Mouse (Mus musculus) inflammation-experienced regulatory T-cells, adult 6 months (primary cell): ENCODE measurements at regions not wholly inside any gene's neighbourhood (a gene's known extent, or its start where the extent isn't known, plus 50 kb on each side); places are given as distances from the start of the nearest gene placed in this dataset.

Source experiments
- ATAC-seq: one replicate; pipeline ENCODE4 v1.8.0; 2017

DNA sequence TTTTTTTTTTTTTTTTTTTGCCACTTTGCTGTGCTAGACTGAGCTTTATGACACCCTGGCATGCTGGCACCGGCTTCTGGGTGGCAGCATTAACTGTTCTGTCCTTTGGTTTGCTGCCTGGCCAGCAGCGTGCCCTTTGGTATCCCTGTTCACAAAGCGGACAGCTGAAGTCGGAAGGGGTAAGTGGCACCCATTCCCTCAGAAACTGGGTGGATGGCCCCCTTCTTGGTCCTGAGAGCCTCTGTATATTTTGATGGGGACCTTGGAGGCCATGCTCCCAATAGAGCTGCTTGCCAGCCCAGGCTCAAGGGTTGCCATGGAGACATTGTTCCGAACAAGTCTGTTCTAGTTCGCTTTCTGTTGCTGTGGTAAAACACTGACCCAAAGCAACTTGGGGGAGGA, 143.9 kb upstream of the Tle3 start:
- no peak for ATAC-seq

- no peak for ATAC-seq
These were observed 141.9 kb upstream of the Tle3 start for GRCm38 (mm10) chr9:61230306-61230705.

- no peak for ATAC-seq
These were observed 139.5 kb upstream of the Tle3 start for GRCm38 (mm10) chr9:61232630-61233029.

GRCm38 (mm10) chr9:61233251-61233650, 138.9 kb upstream of the Tle3 start:
- ATAC-seq = no peak

DNA sequence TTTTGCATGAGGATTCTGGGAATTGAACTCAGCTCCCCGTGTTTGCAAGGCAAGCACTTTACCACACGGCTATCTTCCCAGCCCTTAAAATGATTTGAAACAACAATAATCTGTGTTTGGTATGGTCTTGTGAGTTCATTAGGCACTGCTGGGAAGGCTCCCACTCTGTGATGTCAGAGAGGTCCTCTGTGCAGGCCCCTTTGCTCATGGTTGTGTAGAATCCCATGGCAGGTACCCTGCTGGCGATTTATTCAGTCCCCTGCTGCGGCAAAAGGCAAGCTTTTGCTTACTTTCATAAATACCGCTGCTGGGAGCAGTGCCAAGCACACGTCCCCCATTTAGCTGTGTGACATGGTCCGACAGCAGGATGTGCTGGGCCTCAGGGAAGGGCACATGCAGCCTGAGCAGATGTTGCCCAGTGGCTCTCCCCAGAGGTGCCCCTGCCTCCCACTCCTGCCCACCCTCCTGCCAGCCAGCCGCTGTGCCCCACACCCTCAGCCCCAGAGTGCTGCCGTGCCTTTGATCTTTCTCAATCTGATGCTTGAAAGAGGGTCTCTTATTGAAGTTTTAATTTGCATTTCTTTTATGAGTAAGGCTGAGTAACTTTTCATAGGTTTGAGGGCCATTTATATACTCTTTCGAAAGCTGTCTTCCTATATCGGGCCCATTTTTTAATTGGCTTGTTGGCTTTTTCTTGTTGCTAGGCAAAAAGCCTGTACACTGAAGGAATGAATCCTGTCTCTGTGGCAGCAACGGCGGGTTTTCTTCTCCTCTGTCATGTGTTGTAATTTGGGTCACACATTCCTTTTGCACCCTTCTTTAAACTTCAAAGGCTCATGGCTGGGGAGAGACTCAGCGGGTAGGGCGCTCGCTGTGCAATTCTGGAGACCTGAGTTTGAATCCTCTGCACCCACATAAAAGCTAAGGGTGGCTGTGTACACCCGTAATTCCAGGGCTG, 136.2 kb upstream of the Tle3 start:
- ATAC-seq = no peak

- no peak for ATAC-seq
These were observed 133.4 kb upstream of the Tle3 start for GRCm38 (mm10) chr9:61238687-61239250.

DNA sequence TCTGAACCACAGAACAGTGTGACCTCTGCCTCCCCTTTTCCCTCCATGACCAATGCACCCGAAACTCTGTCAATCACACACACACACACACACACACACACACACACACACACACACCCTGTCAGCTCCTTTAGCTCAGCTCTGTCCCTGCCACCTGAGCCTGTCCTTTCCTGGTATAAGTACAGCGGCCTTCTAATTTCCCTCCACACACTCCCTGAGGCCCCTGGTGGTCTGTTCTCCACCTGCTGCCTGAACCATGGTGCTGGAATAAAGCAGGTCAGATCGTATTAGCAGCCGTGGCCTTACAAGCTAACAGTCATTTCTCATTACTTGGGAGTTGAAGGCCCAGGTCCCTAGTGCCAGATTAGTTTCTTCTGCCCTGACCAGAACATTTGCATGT, 132.8 kb upstream of the Tle3 start:
- no peak for ATAC-seq

DNA sequence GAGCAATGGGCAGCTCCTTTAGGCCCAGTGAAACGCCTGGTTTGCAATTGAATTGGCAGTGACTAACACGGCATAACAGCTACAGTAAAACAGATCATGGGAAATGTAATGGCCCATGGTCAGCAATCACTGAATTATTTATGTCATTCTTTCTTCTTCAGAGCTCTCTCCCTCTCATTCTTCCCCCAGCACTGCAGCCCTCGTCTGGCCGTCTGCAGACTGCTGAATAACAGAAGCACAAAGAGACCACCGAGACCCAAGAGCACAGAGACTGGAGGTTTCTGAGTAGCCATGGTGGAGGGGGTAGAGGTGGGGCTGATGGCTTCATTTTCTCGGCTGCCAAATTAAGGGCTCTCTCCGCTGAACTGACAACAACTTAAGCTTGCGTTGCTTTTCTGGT, 130.7 kb upstream of the Tle3 start:
- no peak for ATAC-seq

GRCm38 (mm10) chr9:61242167-61242860, 129.9 kb upstream of the Tle3 start:
- ATAC-seq = no peak

DNA sequence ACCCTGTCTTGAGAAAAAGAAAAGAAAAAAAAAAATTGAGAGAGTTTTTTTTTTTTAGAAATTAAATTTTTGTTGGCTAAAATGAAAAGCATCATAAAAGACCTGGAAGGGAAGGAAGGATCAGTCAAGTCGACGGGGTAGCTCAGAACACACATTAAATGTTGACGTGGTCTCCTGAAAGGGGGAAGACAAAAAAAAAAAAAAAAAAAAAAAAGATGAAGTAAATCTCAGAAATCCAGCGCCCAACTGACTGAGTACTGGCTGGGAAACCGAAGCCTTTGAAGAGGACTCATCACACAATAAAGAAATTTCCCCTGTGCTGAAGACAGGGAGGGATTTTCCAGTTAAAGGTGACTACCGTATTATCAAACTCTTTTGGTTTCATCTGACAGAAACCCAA, 128.9 kb upstream of the Tle3 start:
- no peak for ATAC-seq

GRCm38 (mm10) chr9:61249691-61250425, 122.3 kb upstream of the Tle3 start:
- ATAC-seq = no peak

DNA sequence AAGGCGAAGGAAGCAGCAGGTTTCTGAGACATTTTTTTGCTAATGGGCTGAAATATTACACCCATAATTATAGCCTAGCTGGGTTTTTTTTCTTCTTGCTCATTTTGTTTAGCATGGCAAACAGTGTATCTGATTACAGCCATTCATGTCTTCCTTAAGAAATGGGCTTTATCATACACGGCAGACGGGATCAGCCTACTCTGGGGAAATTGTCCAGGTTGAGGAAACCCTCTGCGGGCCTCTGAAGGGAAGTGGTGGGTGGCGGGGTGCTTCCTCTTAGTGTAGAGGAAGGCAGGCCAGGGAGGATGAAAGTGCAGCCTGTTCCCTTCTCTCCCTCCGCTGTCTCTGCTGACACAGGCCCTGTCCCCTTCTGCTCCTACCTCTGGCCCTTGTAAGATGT, 120.6 kb upstream of the Tle3 start:
- ATAC-seq = peak; percentile 28

GRCm38 (mm10) chr9:61253761-61254160, 118.4 kb upstream of the Tle3 start:
- ATAC-seq = no peak

- no peak for ATAC-seq
These were observed 114.7 kb upstream of the Tle3 start for GRCm38 (mm10) chr9:61257488-61257887.

- ATAC-seq = no peak
These were observed 114.1 kb upstream of the Tle3 start for GRCm38 (mm10) chr9:61258100-61258499.

- ATAC-seq = no peak
These were observed 112.6 kb upstream of the Tle3 start for GRCm38 (mm10) chr9:61259421-61260174.

- no peak for ATAC-seq
These were observed 110.9 kb upstream of the Tle3 start for GRCm38 (mm10) chr9:61261263-61261662.

- no peak for ATAC-seq
These were observed 110.3 kb upstream of the Tle3 start for GRCm38 (mm10) chr9:61261739-61262333.

GRCm38 (mm10) chr9:61263335-61263734, 108.8 kb upstream of the Tle3 start:
- ATAC-seq = no peak

- no peak for ATAC-seq
These were observed 106.7 kb upstream of the Tle3 start for GRCm38 (mm10) chr9:61265466-61265865.

DNA sequence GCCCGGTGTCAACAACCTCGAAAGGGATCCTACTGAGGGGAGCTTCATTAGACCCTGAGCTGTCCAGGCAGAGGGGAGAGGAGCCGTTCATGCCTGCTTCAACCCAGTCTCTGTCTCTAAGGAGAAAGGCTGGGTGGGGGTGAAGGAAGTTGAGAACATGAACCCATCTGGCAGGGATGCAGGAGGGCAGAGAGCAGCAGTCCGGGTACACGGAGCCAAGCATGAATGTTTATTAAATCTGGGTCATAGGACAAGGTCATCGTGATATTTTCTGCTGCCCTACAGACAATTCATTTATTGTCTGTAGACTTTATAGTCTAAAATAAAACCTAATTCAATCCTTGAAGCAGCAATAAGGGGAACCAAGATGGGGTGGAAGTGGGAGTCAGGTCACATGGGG, 105.2 kb upstream of the Tle3 start:
- ATAC-seq = no peak

GRCm38 (mm10) chr9:61267541-61267940, 104.6 kb upstream of the Tle3 start:
- no peak for ATAC-seq
